Mouse (Mus musculus) ES-E14 (cell line): ENCODE data around the gene Dok1. TPM values are rescaled to one million over a fixed set of nuclear protein-coding genes. Genes with fewer than 3 reads are reported as not detected.

ENCODE experiments used
- DNase-seq: peaks from one replicate; pipeline ENCODE4 v3.0.0-alpha.2; 2013; ENCODE audit warnings: low read depth, low spot score
- H3K27ac ChIP-seq: 2 replicates; pipeline ENCODE4 v1.5.1; 2012; ENCODE audit warnings: low read depth, mild to moderate bottlenecking, low read length, moderate library complexity, mixed read lengths; ENCODE audit not compliant: poor library complexity, insufficient read depth, severe bottlenecking
- H3K36me3 ChIP-seq: 2 replicates; pipeline ENCODE4 v1.6.1; 2012; ENCODE audit warnings: mild to moderate bottlenecking, low read length, moderate library complexity, mixed read lengths; ENCODE audit not compliant: control insufficient read depth, poor library complexity, insufficient read depth, severe bottlenecking
- H3K4me1 ChIP-seq, 2 experiments: fragments of 150-350 bp in 1 of 2; sonication (generic) in 1 of 2; 2 replicates each; pipeline ENCODE4 v1.6.1; 2012; ENCODE audit warnings: low read length in 2 of 2, mild to moderate bottlenecking in 1 of 2, mixed read lengths in 1 of 2; ENCODE audit not compliant: control insufficient read depth in 2 of 2, insufficient read depth in 2 of 2, poor library complexity in 1 of 2
- H3K4me3 ChIP-seq, 2 experiments: fragments of 150-350 bp in 1 of 2; sonication (generic) in 1 of 2; 2 replicates each; pipeline ENCODE4 v1.5.1; 2012; ENCODE audit warnings: low read length in 2 of 2, low read depth in 1 of 2, mild to moderate bottlenecking in 1 of 2, mixed read lengths in 1 of 2; ENCODE audit not compliant: insufficient read depth in 1 of 2, poor library complexity in 1 of 2, severe bottlenecking in 1 of 2
- H3K9ac ChIP-seq: 2 replicates; pipeline ENCODE4 v1.6.1; 2012; ENCODE audit warnings: low read depth, mild to moderate bottlenecking, low read length, mixed read lengths; ENCODE audit not compliant: poor library complexity, insufficient read depth, severe bottlenecking
- H3K9me3 ChIP-seq: fragments of 150-350 bp; sonication (generic); 2 replicates; pipeline ENCODE4 v1.6.1; 2012; ENCODE audit warnings: low read depth, mild to moderate bottlenecking, low read length; ENCODE audit not compliant: control insufficient read depth, insufficient read depth
- CHD2 ChIP-seq: IDR thresholded peaks from 2 replicates; pipeline ENCODE4 v1.6.1; 2014; ENCODE audit warnings: mild to moderate bottlenecking, low read depth, low read length, inconsistent platforms
- HCFC1 ChIP-seq: IDR thresholded peaks from 2 replicates; pipeline ENCODE4 v1.6.1; 2012; ENCODE audit warnings: low read length, inconsistent platforms, borderline replicate concordance; ENCODE audit not compliant: insufficient read depth
- MAFK ChIP-seq: IDR thresholded peaks from 2 replicates; pipeline ENCODE4 v1.6.1; 2014; ENCODE audit warnings: mild to moderate bottlenecking, low read depth, low read length, inconsistent platforms; ENCODE audit not compliant: insufficient read depth
- ZC3H11A ChIP-seq: IDR thresholded peaks from 2 replicates; pipeline ENCODE4 v1.6.1; 2012; ENCODE audit warnings: low read depth, mild to moderate bottlenecking, inconsistent platforms, low read length, borderline replicate concordance
- ZNF384 ChIP-seq: IDR thresholded peaks from 2 replicates; pipeline ENCODE4 v1.6.1; 2012; ENCODE audit warnings: low read depth, low read length, inconsistent platforms
- in situ Hi-C, 2 experiments: fragments of 600-800 bp; cut with MboI; formaldehyde crosslinking; loops; one replicate each; pipeline ENCODE4 v1.15.1; 2025; ENCODE audit warnings: low sequenced_read_pairs in 2 of 2, inconsistent platforms in 1 of 2; ENCODE audit not compliant: unreplicated experiment in 2 of 2
- total RNA-seq: library from RNA; depleted of rRNA; stranded (reverse); fragments of 300-350 nt; gene quantifications from 2 replicates; pipeline ENCODE4 v1.2.3, GENCODE M21; 2012

Dok1 gene
- total RNA-seq, 1 experiment = 14.9 TPM

DNA sequence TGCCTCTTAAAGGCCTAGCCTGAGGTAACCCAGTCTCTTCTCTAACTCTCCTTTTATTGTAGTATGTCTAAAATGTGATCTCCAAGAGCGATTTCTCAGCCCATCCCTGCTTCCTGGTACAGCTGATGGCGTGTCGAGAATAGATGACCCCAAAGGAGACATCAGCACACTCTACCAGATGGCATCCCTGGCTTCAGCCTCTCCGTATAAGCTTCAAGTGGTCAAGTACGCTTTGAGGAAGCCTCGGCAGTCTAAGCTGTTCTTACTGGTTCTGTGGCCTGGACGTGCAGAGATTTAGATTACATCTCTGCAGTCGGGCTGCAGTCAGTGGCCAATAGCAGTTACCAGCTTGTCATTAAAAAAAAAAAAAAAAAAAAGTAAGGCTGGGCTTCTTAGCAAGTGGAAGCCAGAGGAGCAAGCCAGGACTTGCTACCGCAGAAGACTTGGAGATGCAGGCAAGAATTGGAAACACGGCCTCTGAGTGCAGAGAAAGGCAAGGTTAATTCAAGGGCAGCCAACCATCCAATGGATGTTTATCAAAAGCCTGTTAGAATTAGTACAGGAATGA is 27.7 kb downstream of the Dok1 start:
- TF ChIP-seq CHD2 (no peak), ZNF384 (peak; percentile 77)
- Histone ChIP-seq H3K9ac (no peak overlapping the region), H3K27ac (no peak overlapping the region), H3K36me3 (no peaks in the 10 kb centered on the region), H3K9me3 (no peaks in the 10 kb centered on the region), H3K4me1 (no peaks in the 10 kb centered on the region), H3K4me3 (no peak overlapping the region)
- in situ Hi-C loops = loop anchor here in 1 of 2 experiments (10.0 kb wide), 1 partner anchor 269 kb away; no protein-coding TSS in a partner anchor
- no peak for DNase-seq

DNA sequence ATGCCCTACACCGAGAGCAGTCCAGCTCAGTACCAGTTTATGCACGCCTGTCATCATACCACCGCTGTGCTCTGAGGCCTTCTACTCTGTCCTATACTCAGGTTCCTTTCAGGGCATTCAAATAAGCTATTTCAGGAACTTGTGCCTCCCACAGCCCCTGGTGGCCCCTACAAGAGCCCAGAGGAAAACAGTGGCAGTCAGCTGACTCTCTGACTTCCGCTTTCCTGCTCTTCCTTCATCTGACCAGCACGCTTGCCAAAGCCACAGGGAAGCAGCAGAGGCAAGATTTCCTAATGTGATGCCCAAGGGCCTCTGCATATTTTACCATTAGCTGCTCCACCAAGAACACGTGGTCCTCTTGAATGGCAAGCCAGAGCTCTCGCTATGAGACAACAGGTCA is 28.4 kb downstream of the Dok1 start:
- in situ Hi-C loops = loop anchor here in 1 of 2 experiments (10.0 kb wide), 1 partner anchor 270 kb away; no protein-coding TSS in a partner anchor
- Histone ChIP-seq H3K9ac (no peak overlapping the region), H3K27ac (no peak overlapping the region), H3K4me1 (no peaks in the 10 kb centered on the region), H3K9me3 (no peaks in the 10 kb centered on the region), H3K4me3 (no peak overlapping the region), H3K36me3 (no peaks in the 10 kb centered on the region)
- TF ChIP-seq CHD2 (no peak), HCFC1 (no peak), MAFK (no peak), ZNF384 (no peak), ZC3H11A (no peak)
- DNase-seq = no peak

DNA sequence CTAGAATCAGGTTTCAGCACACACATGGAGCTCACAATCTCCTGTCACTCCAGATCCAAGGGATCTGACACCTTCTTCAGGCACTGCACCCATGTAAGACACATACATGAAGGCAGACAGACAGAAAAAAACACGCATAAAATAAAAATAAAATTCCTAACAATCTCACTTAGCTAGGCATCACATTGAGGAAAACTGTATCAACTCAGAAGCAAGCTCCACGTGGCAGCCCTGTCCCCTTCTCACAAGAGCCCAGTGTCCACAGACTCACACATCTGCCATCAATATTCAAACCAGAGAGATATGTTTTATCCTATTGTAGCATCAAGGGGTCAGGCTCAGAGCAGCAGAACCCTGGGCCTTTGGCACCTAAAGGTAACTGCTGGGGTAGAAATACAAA is 29.0 kb downstream of the Dok1 start:
- DNase-seq = no peak
- H3K9me3 ChIP-seq = no peaks in the 10 kb centered on the region
- TF ChIP-seq CHD2 = no peak
- TF ChIP-seq HCFC1 = no peak
- no peaks in the 10 kb centered on the region for H3K36me3 ChIP-seq
- no peak overlapping the region for H3K9ac ChIP-seq
- H3K27ac ChIP-seq = no peak overlapping the region
- H3K4me1 ChIP-seq = no peaks in the 10 kb centered on the region
- in situ Hi-C loops = loop anchor here in 1 of 2 experiments (10.0 kb wide), 1 partner anchor 270 kb away; no protein-coding TSS in a partner anchor
- no peak overlapping the region for H3K4me3 ChIP-seq

DNA sequence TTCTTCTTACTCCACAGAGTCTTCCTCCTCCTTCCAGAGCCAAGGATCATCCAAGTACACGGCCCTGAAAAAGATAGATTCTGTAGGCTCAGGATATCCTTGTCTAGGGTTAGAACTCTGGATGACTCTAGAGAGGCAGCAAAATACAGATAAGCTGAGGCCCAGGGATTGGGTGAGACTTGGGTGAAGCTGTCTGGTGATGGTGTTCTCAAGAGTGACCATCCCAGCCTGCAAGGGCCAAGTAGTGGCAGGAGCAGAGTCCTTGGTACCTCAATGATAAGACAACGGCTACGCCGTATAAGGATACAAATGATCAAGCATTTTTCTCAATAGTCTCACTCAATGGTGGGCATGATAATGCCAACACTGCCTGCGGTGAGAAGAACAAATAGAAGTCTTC is 29.4 kb downstream of the Dok1 start:
- Histone ChIP-seq H3K9me3 (no peaks in the 10 kb centered on the region), H3K4me1 (no peaks in the 10 kb centered on the region), H3K36me3 (no peaks in the 10 kb centered on the region), H3K9ac (no peak overlapping the region), H3K27ac (no peak overlapping the region), H3K4me3 (no peak overlapping the region)
- TF ChIP-seq ZNF384 = no peak
- no peak for TF ChIP-seq MAFK
- TF ChIP-seq ZC3H11A = no peak
- no peak for TF ChIP-seq HCFC1
- TF ChIP-seq CHD2 = no peak
- DNase-seq = no peak
- in situ Hi-C loops = loop anchor here in 1 of 2 experiments (10.0 kb wide), 1 partner anchor 271 kb away; no protein-coding TSS in a partner anchor

DNA sequence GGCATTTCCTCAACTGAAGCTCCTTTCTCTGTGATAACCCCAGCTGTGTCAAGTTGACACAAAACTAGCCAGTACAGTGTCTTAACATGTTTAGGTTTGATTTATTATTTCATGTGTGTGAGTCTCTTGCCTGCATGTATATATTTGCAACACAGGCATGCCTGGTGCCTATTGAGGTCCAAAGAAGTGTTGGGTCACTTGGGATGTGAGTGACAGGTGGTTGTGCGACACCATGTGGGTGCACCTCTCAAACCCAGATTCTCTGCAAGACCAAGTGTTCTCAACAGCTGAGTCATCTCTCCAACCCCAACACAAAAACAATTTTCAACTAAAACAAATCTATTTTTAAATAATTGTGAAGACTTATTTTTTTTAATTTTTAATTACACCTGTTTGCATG is 30.2 kb downstream of the Dok1 start:
- Histone ChIP-seq H3K9me3 (no peaks in the 10 kb centered on the region), H3K27ac (no peak overlapping the region), H3K36me3 (no peaks in the 10 kb centered on the region), H3K9ac (no peak overlapping the region), H3K4me1 (no peaks in the 10 kb centered on the region), H3K4me3 (no peak overlapping the region)
- in situ Hi-C loops = loop anchor here in 1 of 2 experiments (10.0 kb wide), 1 partner anchor 272 kb away; no protein-coding TSS in a partner anchor
- no peak for TF ChIP-seq MAFK
- no peak for TF ChIP-seq HCFC1
- no peak for TF ChIP-seq ZC3H11A
- TF ChIP-seq CHD2 = no peak
- TF ChIP-seq ZNF384 = no peak
- DNase-seq = no peak
